Mouse (Mus musculus) testis, adult 2 months (tissue): ENCODE measurements around the gene Aox3.

Experiments used
- CTCF ChIP-seq: fragments of 200-500 bp; IDR thresholded peaks from 2 replicates; pipeline ENCODE4 v1.5.1; 2012; ENCODE audit warnings: low read depth, mild to moderate bottlenecking, inconsistent platforms, low read length, moderate library complexity; ENCODE audit not compliant: control insufficient read depth, insufficient read depth, insufficient replicate concordance
- POLR2A ChIP-seq: fragments of 200-500 bp; IDR thresholded peaks from 2 replicates; pipeline ENCODE4 v1.6.1; 2012; ENCODE audit warnings: low read depth, mild to moderate bottlenecking, inconsistent platforms, low read length, moderate library complexity; ENCODE audit not compliant: control insufficient read depth

GRCm38 (mm10) chr1:58144384-58145069, 31.6 kb downstream of the Aox3 start:
- TF ChIP-seq POLR2A (no peak), CTCF (no peak)
